Mouse (Mus musculus) brown adipose tissue, adult 24 weeks (tissue): ENCODE results near the gene Emid1. TPM values are rescaled to one million over a fixed set of nuclear protein-coding genes. Genes with fewer than 3 reads are reported as not detected.

Experiments
- H3K27ac ChIP-seq: fragments of 200-500 bp; replicated peaks from 2 replicates; pipeline ENCODE4 v1.5.1; 2012; ENCODE audit warnings: low read depth, mild to moderate bottlenecking, low read length
- H3K4me1 ChIP-seq: fragments of 200-500 bp; 2 replicates; pipeline ENCODE4 v1.6.1; 2012; ENCODE audit warnings: low read length, mixed read lengths; ENCODE audit not compliant: control insufficient read depth, insufficient read depth, insufficient read length
- H3K4me3 ChIP-seq: fragments of 200-500 bp; 2 replicates; pipeline ENCODE4 v1.5.1; 2012; ENCODE audit warnings: low read depth, mild to moderate bottlenecking, low read length, moderate library complexity; ENCODE audit not compliant: insufficient read depth
- polyA plus RNA-seq: library from polyadenylated mRNA; stranded (reverse); fragments of >200 nt; gene quantifications from 2 replicates; pipeline ENCODE4 v1.2.4, GENCODE M21; 2012; ENCODE audit not compliant: missing spikeins, insufficient read depth, insufficient read length

The Emid1 gene
- polyA plus RNA-seq, 1 experiment, result not detected

DNA sequence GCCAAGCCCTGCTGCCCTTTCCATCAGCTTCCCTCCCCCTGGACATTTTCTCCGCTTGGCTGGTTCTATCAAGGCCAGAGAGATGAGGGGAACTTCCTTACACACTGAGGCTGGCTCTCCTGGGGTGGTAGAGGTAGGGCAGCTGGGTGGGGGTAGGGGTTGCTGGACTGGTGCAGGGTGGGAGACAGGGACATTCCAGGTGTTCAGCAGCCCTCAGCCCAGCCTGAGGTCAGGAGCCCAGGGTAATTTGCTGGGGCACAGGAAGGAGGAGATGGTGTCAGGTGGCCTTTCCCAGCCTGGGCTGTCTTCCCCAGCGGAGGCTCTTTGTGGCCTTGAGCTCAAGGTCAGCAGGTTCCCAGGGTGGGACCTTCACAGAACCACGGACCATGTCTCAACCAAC lies 6.5 kb downstream of the Emid1 start:
- Histone ChIP-seq H3K27ac (no peak overlapping the region), H3K4me1 (no peaks in the 10 kb centered on the region; the same call in 1 of the 2 replicates), H3K4me3 (no peak overlapping the region)

DNA sequence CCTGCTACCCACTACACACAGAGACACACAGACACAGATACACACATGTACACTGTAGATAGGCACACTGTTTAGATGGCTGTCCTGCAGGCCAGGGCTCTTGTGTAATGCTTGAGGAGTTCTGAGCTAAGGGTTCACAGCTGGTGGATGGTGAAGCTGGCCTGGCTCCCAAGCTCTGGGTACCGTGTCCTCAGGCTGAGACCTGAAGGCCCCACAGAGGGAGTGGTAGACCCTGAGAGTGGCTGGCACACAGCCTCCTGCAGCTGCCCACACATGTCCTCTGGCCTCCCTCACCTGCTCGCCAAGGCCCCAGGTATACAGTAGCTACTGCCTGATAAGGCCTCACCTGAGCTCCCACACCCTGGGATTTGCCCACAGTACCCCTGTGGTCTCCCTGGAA lies 10.1 kb downstream of the Emid1 start:
- Histone ChIP-seq H3K4me1 (no peaks in the 10 kb centered on the region), H3K4me3 (no peak overlapping the region), H3K27ac (no peak overlapping the region)

DNA sequence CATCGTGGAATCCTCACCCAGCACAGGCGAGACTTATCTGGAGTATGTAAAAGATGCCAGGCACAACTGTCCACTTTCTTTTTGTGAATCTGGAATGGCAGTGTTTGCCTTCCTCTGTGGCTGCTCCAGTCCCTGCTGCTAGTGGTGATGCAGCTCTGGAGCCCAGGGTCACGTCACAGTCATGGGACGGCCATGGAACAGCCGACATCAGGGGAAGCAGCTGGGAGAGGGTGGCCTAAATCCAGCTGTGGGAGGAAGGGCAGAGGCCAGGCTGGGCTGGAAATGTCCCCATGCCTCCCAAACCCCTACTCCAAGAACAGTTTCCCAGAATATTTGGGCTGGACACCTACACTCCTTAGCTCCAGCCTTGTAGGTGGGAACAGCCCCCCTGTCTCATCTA lies 10.8 kb downstream of the Emid1 start:
- Histone ChIP-seq H3K4me3 (no peak overlapping the region), H3K27ac (no peak overlapping the region), H3K4me1 (no peaks in the 10 kb centered on the region)

DNA sequence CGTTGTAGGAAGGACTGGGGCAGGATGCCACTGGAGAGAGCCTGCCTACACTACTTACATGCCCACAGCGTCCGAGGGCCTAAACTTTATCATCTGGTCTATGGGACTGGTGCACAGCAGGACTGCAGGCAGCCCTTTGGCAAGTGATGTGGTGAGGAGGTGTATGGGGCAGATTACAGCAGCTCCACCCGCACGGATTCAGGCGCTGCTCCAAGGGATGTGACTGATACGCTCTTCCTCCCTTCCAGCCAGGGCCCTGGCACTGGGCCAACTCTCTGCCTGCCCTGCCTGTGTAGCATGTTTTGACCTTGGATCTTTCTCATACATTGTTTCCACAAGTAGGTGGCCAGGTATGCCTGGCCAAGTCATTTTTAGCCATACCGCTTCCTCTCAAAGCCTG lies 11.4 kb downstream of the Emid1 start:
- Histone ChIP-seq H3K4me1 (no peaks in the 10 kb centered on the region), H3K27ac (no peak overlapping the region), H3K4me3 (no peak overlapping the region)

DNA sequence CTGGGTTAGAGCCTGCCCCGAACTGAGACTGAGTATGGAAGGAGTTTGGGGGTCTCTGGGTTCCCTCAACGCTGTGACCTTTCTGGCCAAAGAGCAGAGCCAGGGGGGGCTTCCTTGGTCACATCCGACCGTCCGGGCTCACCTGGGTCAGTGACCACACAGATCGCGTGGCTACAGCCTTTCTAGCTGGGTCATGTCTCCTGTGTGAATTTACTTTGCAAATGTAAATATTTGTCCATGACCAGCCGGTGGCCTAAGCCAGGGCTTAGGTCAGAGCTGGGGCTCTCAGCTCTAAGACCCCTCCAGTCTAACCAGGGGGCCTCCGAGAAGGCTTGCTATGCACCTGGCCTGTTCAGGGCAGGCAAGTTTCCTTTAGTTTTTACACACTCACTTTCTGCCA lies 12.7 kb downstream of the Emid1 start:
- no peak overlapping the region for H3K27ac ChIP-seq
- no peak overlapping the region for H3K4me3 ChIP-seq
- no peaks in the 10 kb centered on the region for H3K4me1 ChIP-seq

DNA sequence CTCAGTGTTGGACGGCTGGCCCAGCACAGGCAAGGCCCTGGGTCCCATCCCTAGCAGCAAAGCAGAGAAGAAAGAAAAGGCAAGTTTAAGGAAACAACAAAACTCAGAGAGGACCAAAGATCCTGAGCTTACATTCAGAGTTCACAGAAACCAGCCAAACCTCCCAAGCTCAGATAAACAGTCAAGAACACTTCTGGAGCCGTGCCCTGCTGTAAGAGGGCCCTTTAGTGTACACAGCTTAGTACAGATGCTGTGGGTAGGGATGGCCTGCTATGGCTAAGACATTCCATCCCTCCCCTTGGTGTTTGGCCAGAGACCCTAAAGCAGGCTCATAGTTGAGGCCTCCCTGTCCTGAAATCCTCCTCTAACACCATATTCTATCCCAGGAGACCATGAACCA lies 13.4 kb downstream of the Emid1 start:
- Histone ChIP-seq H3K4me3 (no peak overlapping the region), H3K27ac (no peak overlapping the region), H3K4me1 (no peaks in the 10 kb centered on the region)

DNA sequence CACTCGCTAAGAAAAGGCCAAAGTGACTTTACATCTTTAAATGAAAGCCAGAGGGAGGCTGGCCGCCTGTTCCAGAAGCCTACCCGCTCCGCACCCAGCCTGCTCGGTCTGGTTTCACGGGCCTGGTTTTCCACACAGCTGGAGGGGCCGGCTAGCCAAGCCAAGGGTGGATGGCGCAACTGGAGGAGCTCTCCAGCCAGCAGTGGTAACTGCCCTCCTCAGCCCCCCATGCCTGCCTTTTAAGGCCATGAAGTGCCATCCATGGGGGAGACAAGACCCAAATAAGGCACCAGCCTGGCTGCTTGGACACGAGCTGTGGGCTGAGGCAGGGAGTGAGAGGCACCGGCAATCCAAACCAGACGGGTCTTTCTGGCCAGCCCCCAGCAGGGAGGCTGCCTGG lies 16.1 kb downstream of the Emid1 start:
- Histone ChIP-seq H3K4me1 (no peaks in the 10 kb centered on the region), H3K4me3 (no peak overlapping the region), H3K27ac (no peak overlapping the region)

DNA sequence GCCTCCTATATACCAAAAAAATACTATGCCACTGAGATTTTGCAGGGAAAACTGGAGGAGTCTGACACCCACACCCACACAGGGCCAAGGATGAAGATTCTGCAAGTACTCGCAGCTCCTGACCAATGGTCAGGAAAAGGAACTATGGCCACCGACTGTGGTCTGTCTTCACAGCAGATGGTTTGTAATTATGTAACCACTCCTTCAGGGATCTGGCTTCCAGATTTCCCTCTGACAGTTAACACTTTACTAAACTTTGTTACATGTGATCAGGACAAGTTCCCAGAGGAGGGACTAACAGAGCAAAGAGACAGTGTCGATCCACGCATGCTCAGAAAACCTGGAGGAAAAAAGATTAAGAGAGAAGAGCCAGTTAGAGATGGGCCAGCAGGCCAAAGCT lies 19.3 kb downstream of the Emid1 start:
- H3K4me1 ChIP-seq, result no peaks in the 10 kb centered on the region
- no peak overlapping the region for H3K4me3 ChIP-seq
- H3K27ac ChIP-seq, result no peak overlapping the region

DNA sequence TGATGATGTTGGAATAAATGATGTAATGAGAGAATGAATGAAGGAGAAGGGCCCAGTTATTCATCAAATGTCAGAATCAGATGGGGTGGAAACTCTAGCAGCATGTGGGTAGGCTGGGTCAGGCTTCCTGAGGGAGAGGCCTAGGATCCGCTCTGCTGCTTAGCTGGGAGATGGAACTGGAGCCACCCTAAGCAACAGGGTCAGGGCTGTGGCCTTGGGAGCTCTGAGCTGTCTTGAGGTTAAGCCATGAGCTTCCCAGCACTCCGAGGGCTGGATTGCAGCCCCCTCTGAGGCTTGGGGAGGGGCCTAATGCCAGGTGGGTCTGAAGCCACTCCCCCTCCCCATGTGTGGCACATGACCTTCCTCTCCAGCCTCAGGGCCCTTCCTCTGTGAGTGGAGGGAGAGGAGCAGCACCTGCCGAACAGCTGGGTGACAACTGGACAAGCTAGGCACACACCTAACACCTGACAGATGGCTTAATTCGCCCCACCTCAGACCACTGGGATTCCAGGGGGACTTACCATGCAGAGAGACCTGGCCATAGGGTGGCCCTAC lies 21.9 kb downstream of the Emid1 start:
- Histone ChIP-seq H3K27ac (no peak overlapping the region), H3K4me3 (no peak overlapping the region), H3K4me1 (no peaks in the 10 kb centered on the region)

DNA sequence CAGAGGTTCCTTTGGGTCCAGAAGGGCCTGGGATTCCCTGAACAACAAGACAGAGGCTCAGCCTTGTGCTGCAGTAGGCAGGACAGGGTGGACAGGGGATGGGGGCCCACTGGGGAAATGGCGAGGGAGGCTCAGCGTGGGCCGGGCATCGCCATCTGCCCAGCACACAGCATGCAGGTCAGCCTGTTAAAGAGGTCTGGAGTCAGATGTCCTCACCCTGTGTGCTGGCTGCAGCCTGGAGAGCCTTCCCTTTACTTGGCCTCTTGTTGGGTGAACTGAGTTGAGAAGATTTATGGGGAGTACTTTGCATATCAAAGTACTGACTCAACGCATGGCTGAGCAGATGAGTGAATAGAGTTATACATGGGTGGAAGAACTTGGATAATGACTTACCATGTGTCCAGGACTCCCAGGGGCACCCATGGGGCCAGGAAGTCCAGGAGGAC lies 23.0 kb downstream of the Emid1 start:
- H3K4me1 ChIP-seq, result no peaks in the 10 kb centered on the region
- H3K27ac ChIP-seq, result no peak overlapping the region
- no peak overlapping the region for H3K4me3 ChIP-seq

DNA sequence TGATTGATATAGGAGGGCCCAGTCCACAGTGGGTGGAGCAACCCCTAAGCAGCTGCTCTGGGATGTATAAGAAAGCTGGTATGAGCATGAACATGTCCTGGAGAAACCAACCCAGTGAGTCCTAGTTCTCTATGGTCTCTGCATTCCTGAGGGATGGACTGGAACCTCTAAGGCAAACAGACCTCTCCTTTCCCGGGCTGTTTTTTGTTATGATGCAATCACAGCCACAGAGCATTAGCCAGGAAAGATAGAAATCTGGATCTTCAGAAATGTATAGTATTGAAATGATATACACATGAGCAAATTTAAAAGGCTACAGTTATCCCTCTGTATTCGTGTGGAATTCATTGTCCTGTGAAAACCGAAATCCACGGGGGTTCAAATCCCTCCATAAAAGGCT lies 26.3 kb downstream of the Emid1 start:
- no peak overlapping the region for H3K27ac ChIP-seq
- H3K4me1 ChIP-seq, result no peaks in the 10 kb centered on the region

DNA sequence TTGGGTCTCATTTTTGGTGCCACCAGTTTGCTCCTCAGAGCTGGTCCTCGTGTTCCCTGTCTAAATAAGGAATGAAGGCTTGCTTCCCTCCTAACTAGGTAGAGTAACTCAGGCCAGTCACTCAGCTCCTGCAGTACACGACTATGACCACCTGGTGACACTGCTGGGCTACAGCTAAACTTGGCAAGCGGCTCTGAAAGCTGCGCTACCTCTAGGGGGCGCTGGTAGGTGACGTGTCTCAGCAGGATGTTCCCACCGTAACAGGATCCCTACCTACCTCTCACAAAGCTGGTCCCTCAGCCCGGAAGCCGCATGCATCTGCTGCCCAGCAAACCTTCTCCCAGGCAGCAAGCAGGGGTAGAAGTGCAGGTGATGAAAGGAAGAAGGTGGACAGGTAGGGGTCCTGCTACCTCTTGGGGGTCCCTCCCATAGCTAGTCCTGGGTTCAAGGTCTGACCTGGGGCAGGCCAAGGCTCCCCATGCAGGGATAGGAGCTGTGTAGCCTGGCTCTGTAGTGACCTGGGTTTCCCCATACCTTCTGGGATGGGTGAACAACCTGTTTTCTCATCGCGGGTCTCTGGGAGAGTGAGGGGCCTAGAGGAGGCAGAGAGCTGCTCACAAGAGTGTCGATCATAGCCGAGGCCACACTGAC lies 37.0 kb downstream of the Emid1 start:
- H3K4me1 ChIP-seq, result no peaks in the 10 kb centered on the region
- no peak overlapping the region for H3K27ac ChIP-seq

More for the DNA sequence above, 26.3 kb downstream of the Emid1 start:
- no peak overlapping the region for H3K4me3 ChIP-seq

DNA sequence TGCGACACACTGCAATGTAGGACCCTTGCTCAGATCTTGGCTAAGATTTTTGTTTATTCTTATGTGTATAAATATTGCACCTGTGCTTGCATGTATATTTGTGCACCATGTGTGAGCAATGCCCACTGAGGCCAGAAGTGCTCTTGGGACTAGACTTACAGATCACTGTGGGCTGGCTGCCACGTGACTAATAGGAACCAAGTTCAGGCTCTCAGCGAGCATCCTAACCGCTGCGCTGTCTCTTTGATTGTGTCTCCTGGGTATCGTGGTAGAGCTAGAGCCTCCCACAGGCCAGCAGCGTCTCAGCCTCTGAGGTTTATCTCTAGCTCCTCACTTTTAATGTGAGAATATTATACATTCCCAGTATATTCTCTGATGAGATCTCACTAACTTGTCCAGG lies 38.4 kb downstream of the Emid1 start:
- Histone ChIP-seq H3K4me3 (no peak overlapping the region), H3K27ac (no peak overlapping the region), H3K4me1 (no peaks in the 10 kb centered on the region)

More for the DNA sequence above, 37.0 kb downstream of the Emid1 start:
- H3K4me3 ChIP-seq, result no peak overlapping the region

DNA sequence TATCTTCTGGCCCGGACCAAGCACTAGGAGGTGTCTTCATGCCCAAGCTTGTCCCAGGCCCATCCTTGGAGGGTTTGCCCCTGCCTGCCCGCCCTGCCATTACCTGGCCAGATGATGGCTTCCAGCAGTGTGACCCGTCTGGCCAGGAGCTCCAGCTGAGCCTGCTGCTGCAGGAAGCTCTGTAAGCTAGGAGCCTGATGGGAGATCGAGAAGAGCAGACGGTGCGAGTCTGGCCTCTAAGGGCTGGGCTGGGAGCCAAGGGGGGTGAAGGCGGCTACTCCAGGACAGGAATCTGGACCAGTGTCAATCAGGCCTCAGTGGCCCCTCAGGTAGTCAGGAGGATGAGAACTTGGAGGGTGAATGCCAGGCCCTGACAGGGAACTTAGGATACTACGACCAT lies 42.6 kb downstream of the Emid1 start:
- Histone ChIP-seq H3K27ac (no peak overlapping the region), H3K4me3 (no peak overlapping the region), H3K4me1 (no peaks in the 10 kb centered on the region)

DNA sequence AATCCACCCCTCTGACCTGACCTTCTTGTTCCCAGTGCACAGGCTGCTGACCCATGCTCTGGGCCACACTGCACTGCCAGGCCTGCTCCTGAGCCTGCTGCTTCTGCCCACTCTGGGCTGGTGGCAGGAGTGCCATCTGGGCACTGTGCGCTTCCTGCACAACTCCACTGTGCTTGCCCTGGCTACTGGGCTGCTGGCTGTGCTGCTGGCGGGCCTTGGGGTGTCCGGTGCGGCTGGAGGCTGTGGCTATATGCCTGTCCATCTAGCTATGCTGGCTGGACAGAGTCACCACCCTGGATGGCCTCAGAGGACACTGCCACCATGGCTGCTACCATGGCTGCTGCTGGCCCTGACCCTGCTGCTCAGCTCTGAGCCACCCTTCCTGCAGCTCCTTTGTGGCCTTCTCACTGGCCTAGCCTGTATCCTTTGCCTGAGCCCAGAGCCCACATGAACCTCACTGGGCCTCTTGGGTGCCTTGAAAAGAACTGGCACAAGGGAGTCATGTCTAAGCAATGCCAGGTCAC lies 48.0 kb downstream of the Emid1 start:
- no peak overlapping the region for H3K4me3 ChIP-seq
- H3K27ac ChIP-seq, result no peak overlapping the region
- no peaks in the 10 kb centered on the region for H3K4me1 ChIP-seq

DNA sequence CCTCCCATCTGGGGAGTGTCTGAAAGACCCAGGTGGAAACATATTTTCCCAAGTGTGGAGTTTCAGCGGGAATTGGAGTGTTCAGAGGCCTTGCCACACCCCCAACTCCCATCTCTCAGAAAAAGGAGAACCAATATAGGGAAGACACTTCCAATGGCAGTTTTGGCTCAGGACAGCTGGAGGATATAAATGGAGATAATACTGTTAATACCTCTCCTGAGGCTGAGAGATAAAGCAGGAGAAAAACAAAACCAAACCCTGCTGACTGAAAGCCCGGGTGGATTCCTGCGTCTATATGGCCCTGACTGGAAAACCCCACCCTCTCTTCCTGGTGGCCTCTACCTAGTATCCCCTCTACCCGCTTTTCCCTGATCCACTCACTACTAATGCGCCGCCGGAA lies 49.7 kb downstream of the Emid1 start:
- H3K27ac ChIP-seq, result no peak overlapping the region
- H3K4me3 ChIP-seq, result no peak overlapping the region
- H3K4me1 ChIP-seq, result no peaks in the 10 kb centered on the region
